12 mouse cellular contexts compared by ENCODE assay signal in genomic region chr19:55194520-55195170, GRCm38 (mm10). TPM values are rescaled to one million over a fixed set of nuclear protein-coding genes. Genes with fewer than 3 reads are reported as not detected.
DNase-seq lines count a peak whose midpoint lies in the region; ATAC-seq and TF ChIP-seq lines count a peak whose summit lies in the region.
"Had no signal": no experiment of that assay in that cellular context is flagged by ENCODE, and none has a peak within 500 bp of the region (broad histone marks: within the 10 kb centered on the region; RNA-seq: fewer than 3 reads in every experiment).

No protein-coding gene starts in this region.

- WGBS in embryonic facial prominence, embryonic 13.5 days = 56% methylated on average over 7 of the region's 7 CpGs
- WGBS in embryonic facial prominence, embryonic 10.5 days = 79% methylated on average over 7 of the region's 7 CpGs

- DNase-seq in embryonic facial prominence, embryonic 10.5 days (ENCODE audit: low spot score) = no peak
- no peak for DNase-seq in layer of hippocampus, adult 2 months (ENCODE audit: low spot score in 2 of 2)
- no peak for DNase-seq in layer of hippocampus, postnatal 14 days (ENCODE audit: low spot score in 2 of 2)
- DNase-seq in heart, postnatal 10 days = peak; percentile 64 to 66
- DNase-seq in thymus, adult 18-20 months = no peak

- intact Hi-C loops in heart, postnatal 10 days (cut with DNase I) = loop anchor here (5.0 kb wide), 2 partner anchors 102 to 1147 kb away; no protein-coding TSS in a partner anchor

- no peak overlapping the region for H3K9ac ChIP-seq in embryonic facial prominence, embryonic 13.5 days

- no peaks in the 10 kb centered on the region for H3K27me3 ChIP-seq in embryonic facial prominence, embryonic 13.5 days
- H3K27me3 ChIP-seq in embryonic facial prominence, embryonic 10.5 days (replicated peaks; ENCODE audit: low read depth, poor library complexity, severe bottlenecking) = no peaks in the 10 kb centered on the region
- H3K27me3 ChIP-seq in myocyte (ENCODE audit: control insufficient read depth, insufficient read depth, insufficient read length) = peaks cover 23% of the 10 kb centered on the region

- no peak overlapping the region for H3K4me3 ChIP-seq in embryonic facial prominence, embryonic 13.5 days
- H3K4me3 ChIP-seq in embryonic facial prominence, embryonic 10.5 days = no peak overlapping the region
- H3K4me3 ChIP-seq in layer of hippocampus, adult 2 months = no peak overlapping the region
- no peak overlapping the region for H3K4me3 ChIP-seq in myocyte

- no peak overlapping the region for H3ac ChIP-seq in myocyte (ENCODE audit: control insufficient read depth, insufficient read length)

- H3K9me3 ChIP-seq in embryonic facial prominence, embryonic 13.5 days = no peaks in the 10 kb centered on the region
- no peaks in the 10 kb centered on the region for H3K9me3 ChIP-seq in embryonic facial prominence, embryonic 10.5 days

- TF ChIP-seq CTCF in layer of hippocampus, adult 2 months (conservative IDR thresholded peaks at IDR 0.05) = no peak

- H3K27ac ChIP-seq in embryonic facial prominence, embryonic 13.5 days = no peak overlapping the region
- H3K27ac ChIP-seq in embryonic facial prominence, embryonic 10.5 days (replicated peaks) = no peak overlapping the region
- H3K27ac ChIP-seq in layer of hippocampus, adult 2 months = peak overlapping the region; percentile 47
- H3K27ac ChIP-seq: macrophage had no signal

- no peaks in the 10 kb centered on the region for H3K79me2 ChIP-seq in myocyte (ENCODE audit: control insufficient read depth, insufficient read depth)

- no peaks in the 10 kb centered on the region for H3K36me3 ChIP-seq in embryonic facial prominence, embryonic 13.5 days
- no peaks in the 10 kb centered on the region for H3K36me3 ChIP-seq in embryonic facial prominence, embryonic 10.5 days (replicated peaks)
- no peaks in the 10 kb centered on the region for H3K36me3 ChIP-seq in myocyte (ENCODE audit: control insufficient read depth, insufficient read depth)

- TF ChIP-seq POLR2A in myocyte (IDR thresholded peaks at IDR 0.05; ENCODE audit: insufficient read length, low read depth) = no peak

- ATAC-seq in embryonic facial prominence, embryonic 13.5 days (ENCODE audit: insufficient number of reproducible peaks, insufficient read depth, low FRiP score, low TSS enrichment, low read depth) = 0 out of 2 replicates have a peak, but pooled peaks have one; percentile 4
- ATAC-seq in erythroid progenitor cell, adult 5-6 weeks (replicated peaks; ENCODE audit: low FRiP score, poor library complexity, severe bottlenecking) = no peak
- ATAC-seq: inflammation-experienced regulatory T-cells, adult 6 months had no signal

- H3K4me2 ChIP-seq in embryonic facial prominence, embryonic 13.5 days = no peak overlapping the region
- peak overlapping the region; percentile 3 for H3K4me2 ChIP-seq in myocyte (ENCODE audit: low read depth)

- H3K4me1 ChIP-seq in embryonic facial prominence, embryonic 13.5 days = peaks cover 6% of the 10 kb centered on the region; the same call in 1 of the 2 replicates
- peaks cover 12% of the 10 kb centered on the region for H3K4me1 ChIP-seq in embryonic facial prominence, embryonic 10.5 days

TF ChIP-seq in myocyte, 11 proteins besides CTCF, POLR2A, EP300 and RAD21:
- TF ChIP-seq MYOG (IDR thresholded peaks at IDR 0.05; ENCODE audit: control insufficient read depth in 1 of 3, insufficient read depth in 1 of 3, insufficient read length in 2 of 3, low read depth in 2 of 3) = no peak

RNA-seq across cellular contexts. Expression of gene Tectb, which starts 14.1 kb away (rescaled TPM):
- not detected in 2 replicates for polyA plus RNA-seq in embryonic facial prominence, embryonic 13.5 days (2015; fragmentation: Nextera tagmentation; extraction: Ambion mirVana)
- not detected in 2 replicates for polyA plus RNA-seq in embryonic facial prominence, embryonic 10.5 days (2016; fragmentation: Nextera tagmentation; extraction: Ambion mirVana)
- under 1 TPM in 1 of 2 experiments, not detected in 1; 0.15 TPM for total RNA-seq in layer of hippocampus, adult 2 months (2021)
- total RNA-seq in layer of hippocampus, postnatal 14 days (2021) = under 1 TPM; 0.21 to 0.23 TPM
- total RNA-seq in heart, postnatal 10 days (2021) = under 1 TPM in 1 of 2 experiments, not detected in 1; 0.31 TPM
- polyA plus RNA-seq in myocyte (2012; fragmentation: generic; extraction: Trizol) = not detected
- not detected in 2 replicates for total RNA-seq in erythroid progenitor cell, adult 5-6 weeks (2015; ENCODE audit: low replicate concordance)
- not detected in 2 replicates for total RNA-seq in erythroid progenitor cell, adult 5-6 weeks (2017; ENCODE audit: low replicate concordance)
- polyA plus RNA-seq: embryonic facial prominence, embryonic 11.5 days; inflammation-experienced regulatory T-cells, adult 6 months; macrophage; neural tube, embryonic 11.5 days had no signal

RNA-seq across cellular contexts. Expression of gene Gucy2g, which starts 46.4 kb away (rescaled TPM):
- 0.06 TPM in 1 of 2 replicates, not detected in the other for polyA plus RNA-seq in embryonic facial prominence, embryonic 13.5 days (2015; fragmentation: Nextera tagmentation; extraction: Ambion mirVana)
- not detected in 2 replicates for polyA plus RNA-seq in embryonic facial prominence, embryonic 10.5 days (2016; fragmentation: Nextera tagmentation; extraction: Ambion mirVana)
- 1 to 10 TPM in 1 of 2 experiments, under 1 TPM in 1; 0.69 to 1.0 TPM for total RNA-seq in layer of hippocampus, adult 2 months (2021)
- under 1 TPM; 0.46 to 0.52 TPM for total RNA-seq in layer of hippocampus, postnatal 14 days (2021)
- under 1 TPM in 1 of 2 experiments, not detected in 1; 0.07 TPM for total RNA-seq in heart, postnatal 10 days (2021)
- 0.05 TPM for polyA plus RNA-seq in myocyte (2012; fragmentation: generic; extraction: Trizol)
- not detected in 2 replicates for total RNA-seq in erythroid progenitor cell, adult 5-6 weeks (2015; ENCODE audit: low replicate concordance)
- total RNA-seq in erythroid progenitor cell, adult 5-6 weeks (2017; ENCODE audit: low replicate concordance) = not detected in 2 replicates
- polyA plus RNA-seq: embryonic facial prominence, embryonic 11.5 days; macrophage; neural tube, embryonic 11.5 days had no signal

RNA-seq across cellular contexts. Expression of gene Acsl5, which starts 57.1 kb away (rescaled TPM):
- polyA plus RNA-seq in embryonic facial prominence, embryonic 13.5 days (2015; fragmentation: Nextera tagmentation; extraction: Ambion mirVana) = 34.2 and 34.8 TPM in 2 replicates
- 24.0 and 27.4 TPM in 2 replicates for polyA plus RNA-seq in embryonic facial prominence, embryonic 10.5 days (2016; fragmentation: Nextera tagmentation; extraction: Ambion mirVana)
- total RNA-seq in layer of hippocampus, adult 2 months (2021) = 10 to 100 TPM; 33.6 to 42.2 TPM
- total RNA-seq in layer of hippocampus, postnatal 14 days (2021) = 10 to 100 TPM; 27.0 to 27.6 TPM
- 10 to 100 TPM; 17.0 to 18.9 TPM for total RNA-seq in heart, postnatal 10 days (2021)
- 16.0 TPM for polyA plus RNA-seq in myocyte (2012; fragmentation: generic; extraction: Trizol)
- total RNA-seq in erythroid progenitor cell, adult 5-6 weeks (2015; ENCODE audit: low replicate concordance) = 47.4 and 62.0 TPM in 2 replicates
- 29.8 and 68.9 TPM in 2 replicates for total RNA-seq in erythroid progenitor cell, adult 5-6 weeks (2017; ENCODE audit: low replicate concordance)

Comparison
In these comparisons a context has a peak if more than half of its experiments do, and no peak if none do; other contexts are left out.
1. DNase-seq: peak in heart, postnatal 10 days (2 of 2); none in embryonic facial prominence, embryonic 10.5 days (single experiment), layer of hippocampus, adult 2 months (0 of 2), layer of hippocampus, postnatal 14 days (0 of 2) and thymus, adult 18-20 months (0 of 2).